Mouse (Mus musculus) left cerebral cortex, postnatal 14 days (tissue): ENCODE results near the gene Timm29. TPM values are rescaled to one million over a fixed set of nuclear protein-coding genes. Genes with fewer than 3 reads are reported as not detected.
A peak's percentile ranks its signal among the peaks of the same experiment; 100 is the strongest.

Experiments used
- DNase-seq, 2 experiments: peaks; one replicate each; pipeline ENCODE4 v3.0.0; 2021 to 2022; ENCODE audit warnings: low spot score in 2 of 2, mixed read lengths in 1 of 2
- intact Hi-C: fragments of 180-260 bp; cut with DNase I; formaldehyde crosslinking; loops from one replicate; pipeline ENCODE4 v1.15.1; 2025
- total RNA-seq, 2 experiments: library from RNA; stranded (reverse); gene quantifications; 2 replicates each; pipeline ENCODE4 v1.2.3; 2021

Gene Timm29
- total RNA-seq, 2 experiments from 2014 or later: 43.9 to 46.0 TPM

GRCm38 (mm10) chr9:21605865-21606264 lies 13.3 kb downstream of the Timm29 start:
- no peak for DNase-seq
- intact Hi-C loops: loop anchor here (10.0 kb wide), 1 partner anchor 269 kb away; no protein-coding TSS in a partner anchor

GRCm38 (mm10) chr9:21606648-21607047 lies 14.1 kb downstream of the Timm29 start:
- DNase-seq: no peak
- intact Hi-C loops: loop anchor here (10.0 kb wide), 1 partner anchor 268 kb away; no protein-coding TSS in a partner anchor

DNA sequence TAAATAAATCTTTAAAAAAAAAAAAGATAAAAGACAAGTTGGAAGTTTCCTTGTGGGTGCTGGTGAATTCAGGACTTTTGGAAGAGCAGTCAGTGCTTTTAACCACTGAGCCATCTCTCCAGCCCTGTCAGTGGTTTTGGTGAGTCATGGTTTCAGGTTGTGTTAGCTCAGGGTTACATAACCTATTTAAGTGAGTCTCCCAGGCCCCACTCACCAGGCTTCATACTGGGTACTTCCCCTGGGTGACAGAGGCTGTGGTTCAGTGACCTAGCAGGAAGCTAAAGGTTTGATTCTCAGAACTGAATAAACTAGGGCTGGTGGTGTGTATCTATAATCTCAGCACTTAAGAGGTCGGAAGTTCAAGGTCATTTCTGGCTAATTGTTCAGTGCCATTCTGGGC lies 17.3 kb downstream of the Timm29 start:
- intact Hi-C loops: loop anchor here (10.0 kb wide), 1 partner anchor 265 kb away; no protein-coding TSS in a partner anchor
- no peak for DNase-seq

DNA sequence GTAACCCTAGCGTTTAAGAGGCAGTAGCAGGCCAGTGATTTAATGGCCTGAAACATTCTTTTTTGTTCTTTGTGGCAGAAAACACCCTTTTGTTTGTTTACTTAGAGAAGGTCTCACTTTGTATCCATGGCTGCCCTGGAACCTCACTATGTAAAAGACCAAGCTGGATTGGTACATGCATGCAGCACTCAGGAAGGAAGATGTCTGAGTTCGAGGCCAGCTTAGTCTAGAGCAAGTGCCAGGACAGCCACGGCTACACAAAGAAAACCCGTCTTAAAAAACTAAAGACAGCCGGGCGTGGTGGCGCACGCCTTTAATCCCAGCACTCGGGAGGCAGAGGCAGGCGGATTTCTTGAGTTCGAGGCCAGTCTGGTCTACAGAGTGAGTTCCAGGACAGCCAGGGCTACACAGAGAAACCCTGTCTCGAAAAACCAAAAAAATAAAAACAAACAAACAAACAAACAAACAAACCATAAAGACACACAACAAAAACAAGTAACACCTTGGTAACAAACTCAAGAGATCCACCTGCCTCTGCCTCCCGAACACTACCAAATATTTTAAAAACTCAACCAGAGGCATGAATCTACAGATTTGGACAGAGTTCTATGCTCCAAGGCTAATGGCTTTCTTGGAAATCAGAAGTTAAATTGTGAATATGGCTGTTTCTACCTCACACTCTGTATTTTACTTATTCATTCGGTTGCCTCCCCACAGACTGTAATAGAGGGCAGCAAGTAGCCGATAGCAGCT lies 22.5 kb downstream of the Timm29 start:
- no peak for DNase-seq
- intact Hi-C loops: no loop called here

DNA sequence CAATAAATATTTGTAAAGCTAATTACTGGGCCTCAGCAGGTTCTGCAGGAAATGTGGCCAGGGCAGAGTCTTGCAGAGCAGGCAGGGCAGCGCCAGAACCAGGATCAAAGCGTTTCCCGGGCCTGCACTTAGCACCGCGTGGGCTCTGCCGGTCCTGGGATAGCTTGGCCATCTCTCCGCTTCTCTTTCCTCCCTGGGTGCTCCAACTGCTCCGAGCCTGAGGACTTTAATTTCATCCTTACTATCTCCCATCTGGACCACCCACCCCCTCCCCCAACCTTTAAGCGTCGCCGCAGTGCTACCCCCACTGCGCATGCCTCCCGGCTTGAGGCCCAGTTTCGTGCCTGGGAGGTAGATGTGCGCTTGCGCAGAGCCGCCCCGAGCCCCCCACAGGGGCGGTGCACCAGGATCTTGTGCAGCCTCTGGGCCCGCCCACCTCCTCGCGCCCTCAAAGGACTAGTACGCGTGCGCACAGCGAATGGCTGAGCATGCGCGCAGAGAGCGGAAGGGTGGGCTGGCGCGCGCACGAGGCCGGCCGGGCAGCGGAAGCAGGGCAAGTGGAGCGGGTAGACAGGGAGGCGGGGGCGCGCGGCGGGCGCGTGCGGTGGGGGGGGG lies 23.2 kb downstream of the Timm29 start, which contains the start of gene Smarca4:
Smarca4 (plus strand) TSS at position 553 of the 615 bp plus-strand sequence.
- intact Hi-C loops: no loop called here
- peak; percentile 100 for DNase-seq

GRCm38 (mm10) chr9:21616232-21616781 lies 23.8 kb downstream of the Timm29 start:
- peak; percentile 76 to 86 for DNase-seq
- intact Hi-C loops: no loop called here

DNA sequence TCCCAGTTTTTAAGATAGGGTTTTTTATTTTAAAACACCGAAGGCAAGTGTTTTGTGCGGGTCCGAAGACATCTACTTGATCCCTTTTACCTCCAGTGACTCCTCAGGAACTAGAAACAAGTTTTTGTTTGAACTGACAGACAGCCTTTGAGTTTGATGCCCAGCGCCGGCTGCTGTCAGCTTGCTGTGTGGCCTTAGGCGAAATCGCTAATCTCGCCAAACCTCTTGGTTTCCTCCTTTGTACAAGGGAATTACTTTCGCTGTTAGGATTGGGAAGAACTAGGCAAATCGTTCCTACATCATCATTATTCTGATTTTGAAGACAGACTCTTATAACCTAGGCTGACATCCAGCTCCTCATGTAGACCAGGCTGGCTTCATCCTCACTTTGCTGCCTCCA lies 24.5 kb downstream of the Timm29 start:
- no peak for DNase-seq
- intact Hi-C loops: no loop called here

GRCm38 (mm10) chr9:21620229-21620628 lies 27.7 kb downstream of the Timm29 start:
- intact Hi-C loops: no loop called here
- no peak for DNase-seq

DNA sequence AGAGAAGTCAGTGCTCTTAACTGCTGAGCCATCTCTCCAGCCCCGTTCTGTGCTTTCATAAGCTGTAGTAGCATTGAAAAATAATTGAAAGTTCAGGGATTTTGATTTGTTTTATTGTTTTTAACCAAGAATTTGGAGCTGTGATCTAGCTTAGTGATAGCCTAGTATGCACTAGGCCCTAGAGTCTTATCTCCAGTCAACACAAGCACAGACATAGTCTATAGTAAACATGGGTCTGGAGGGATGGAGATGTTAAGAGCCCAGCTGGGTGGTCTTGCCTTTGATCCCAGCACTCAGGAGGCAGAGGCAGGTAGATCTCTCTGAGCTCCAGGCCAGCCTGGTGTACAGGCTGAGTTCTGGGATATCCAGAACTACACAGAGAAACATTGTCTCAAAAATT lies 30.2 kb downstream of the Timm29 start:
- intact Hi-C loops: no loop called here
- no peak for DNase-seq

DNA sequence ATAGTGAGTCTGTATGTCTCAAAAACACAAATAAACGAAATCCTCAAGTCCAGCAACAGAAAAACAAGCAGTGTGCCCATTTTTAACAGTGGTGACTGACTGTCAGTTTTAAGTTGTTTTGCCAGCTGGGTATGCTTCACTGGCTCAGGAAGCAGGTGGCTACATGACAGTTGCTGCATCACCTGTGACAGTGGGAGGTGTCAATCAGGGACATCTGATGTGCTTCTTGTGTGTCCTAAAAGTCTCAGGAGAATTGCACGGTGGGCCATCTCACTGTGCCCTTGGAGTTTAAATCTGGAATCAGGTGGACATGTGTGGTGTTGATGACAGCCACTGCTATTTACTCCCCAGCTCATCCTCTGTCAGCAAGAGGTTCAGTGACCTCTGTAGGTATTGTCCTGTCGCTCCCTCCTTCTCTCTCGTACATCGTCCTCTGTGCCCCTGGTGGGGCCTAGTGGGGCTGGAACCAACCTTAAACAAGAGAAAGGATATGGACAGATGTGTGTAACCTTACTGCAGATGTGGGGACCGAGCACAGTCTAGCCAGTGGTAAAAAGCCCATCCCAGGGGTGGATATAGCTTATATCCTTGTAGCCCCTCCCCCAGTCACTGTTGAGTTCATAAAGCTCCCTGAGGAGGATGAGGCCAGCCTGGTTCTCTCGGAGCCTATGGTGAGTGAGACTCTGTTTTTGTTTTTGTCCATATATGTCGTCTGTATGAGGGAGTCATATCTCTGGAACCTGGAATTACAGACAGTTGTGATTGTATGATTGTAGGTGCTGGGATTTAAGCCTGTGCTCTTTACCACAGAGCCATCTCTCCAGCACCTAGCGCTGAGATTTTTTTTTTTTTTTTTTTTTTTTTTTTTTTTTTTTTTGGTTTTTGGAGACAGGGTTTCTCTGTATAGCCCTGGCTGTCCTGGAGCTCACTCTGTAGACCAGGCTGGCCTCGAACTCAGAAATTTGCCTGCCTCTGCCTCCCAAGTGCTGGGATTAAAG lies 33.1 kb downstream of the Timm29 start:
- intact Hi-C loops: no loop called here
- DNase-seq: no peak

GRCm38 (mm10) chr9:21626571-21626970 lies 34.0 kb downstream of the Timm29 start:
- intact Hi-C loops: no loop called here
- DNase-seq: no peak

DNA sequence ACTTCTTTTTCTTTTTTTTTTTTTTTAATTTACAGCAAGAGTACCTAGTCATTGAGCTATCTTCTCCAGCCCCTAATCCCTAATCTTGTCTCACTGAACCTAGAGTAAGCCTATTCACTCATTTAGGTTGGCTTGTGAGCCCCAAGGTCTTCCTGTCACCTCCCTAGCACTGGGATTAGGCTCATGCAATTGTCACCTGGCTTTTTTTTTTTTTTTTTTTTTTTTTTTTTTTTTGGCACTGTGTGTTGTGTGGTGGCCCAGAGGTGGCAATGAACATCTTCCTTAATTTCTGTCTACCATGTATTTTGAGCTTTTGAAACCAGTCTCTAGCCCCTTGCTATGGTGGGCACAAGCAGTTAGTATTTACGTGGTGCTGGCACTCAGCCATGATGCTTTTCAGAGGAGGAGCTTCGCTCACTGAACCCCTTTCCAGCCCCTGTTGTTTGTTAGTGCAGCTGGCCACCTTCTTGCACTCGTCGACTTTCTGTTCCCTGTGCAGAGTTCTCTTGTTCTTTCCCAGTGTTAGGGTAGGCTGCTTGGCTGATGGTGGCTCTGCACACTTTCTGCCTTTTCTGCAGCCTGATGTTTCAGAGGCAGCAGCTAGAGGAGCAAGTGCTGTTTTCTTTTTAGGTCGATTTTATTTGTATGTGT lies 34.7 kb downstream of the Timm29 start:
- DNase-seq: no peak

GRCm38 (mm10) chr9:21630673-21631072 lies 38.2 kb downstream of the Timm29 start:
- intact Hi-C loops: no loop called here
- DNase-seq: peak; percentile 57 to 74

More for the DNA sequence above, 34.7 kb downstream of the Timm29 start:
- intact Hi-C loops: no loop called here

DNA sequence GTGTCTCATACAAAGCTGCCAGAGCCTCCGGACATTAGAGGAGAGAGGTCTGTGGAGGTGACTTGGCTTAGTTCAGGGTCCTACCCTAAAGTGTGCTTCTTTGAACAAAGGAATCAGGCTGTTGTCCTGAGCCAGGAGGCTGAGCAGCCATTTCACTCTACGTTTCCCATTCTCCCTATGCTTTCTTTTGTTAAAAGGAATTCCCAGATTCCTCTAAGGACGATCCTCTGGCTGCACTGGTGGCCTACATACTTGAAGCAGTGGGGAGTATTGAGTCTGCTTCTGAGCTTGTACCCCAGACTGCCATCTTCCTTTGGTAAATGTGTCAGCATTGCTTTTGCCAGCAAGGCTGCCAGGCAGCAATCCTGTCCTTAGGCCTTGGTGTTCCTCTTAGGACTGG lies 40.6 kb downstream of the Timm29 start:
- no peak for DNase-seq
- intact Hi-C loops: no loop called here

DNA sequence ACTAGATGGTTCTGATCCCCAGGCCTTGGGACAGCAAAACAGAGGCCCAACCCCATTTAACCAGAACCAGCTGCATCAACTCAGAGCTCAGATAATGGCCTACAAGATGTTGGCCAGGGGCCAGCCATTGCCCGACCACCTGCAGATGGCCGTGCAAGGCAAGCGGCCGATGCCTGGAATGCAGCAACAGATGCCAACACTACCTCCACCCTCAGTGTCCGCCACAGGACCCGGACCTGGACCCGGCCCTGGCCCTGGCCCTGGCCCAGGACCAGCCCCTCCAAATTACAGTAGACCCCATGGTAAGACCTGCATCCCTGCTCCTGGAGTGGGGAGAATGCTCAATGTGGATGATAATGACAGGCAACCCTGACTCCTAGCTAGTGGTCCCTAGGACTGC lies 43.1 kb downstream of the Timm29 start:
- no peak for DNase-seq
- intact Hi-C loops: loop anchor here (5.0 kb wide), 1 partner anchor 42 kb away; no protein-coding TSS in a partner anchor

DNA sequence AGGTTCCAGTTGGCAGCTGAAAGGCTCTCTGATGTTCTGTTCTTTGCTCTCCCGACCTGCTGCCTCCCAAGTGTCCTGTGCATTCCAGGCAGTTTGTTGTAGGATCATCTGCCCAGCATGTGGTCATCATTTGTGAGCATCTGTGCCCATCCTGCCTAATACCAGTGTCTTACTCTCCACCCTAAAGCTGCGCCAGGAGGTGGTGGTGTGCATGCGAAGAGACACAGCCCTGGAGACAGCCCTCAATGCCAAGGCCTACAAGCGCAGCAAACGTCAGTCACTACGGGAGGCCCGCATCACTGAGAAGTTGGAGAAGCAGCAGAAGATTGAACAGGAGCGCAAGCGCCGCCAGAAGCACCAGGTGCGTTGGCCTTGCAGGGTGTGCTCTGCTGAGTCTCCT lies 46.5 kb downstream of the Timm29 start:
- intact Hi-C loops: loop anchor here (5.0 kb wide), 1 partner anchor 38 kb away; no protein-coding TSS in a partner anchor

More for the DNA sequence above, 46.5 kb downstream of the Timm29 start:
- DNase-seq: no peak
